Mouse (Mus musculus): ENCODE data around the gene Gab1. TPM values are rescaled to one million over a fixed set of nuclear protein-coding genes. Genes with fewer than 3 reads are reported as not detected.
A peak's percentile ranks its signal among the peaks of the same experiment; 100 is the strongest.

Gene Gab1
- total RNA-seq (2021): 1 to 10 TPM; 8.2 to 9.9 TPM
- long read RNA-seq, experiment 1, partial matches to known transcripts: 0 of 1 reads
- long read RNA-seq, experiment 1, other reads (novel, unspliced or antisense): 1 of 1 reads
- long read RNA-seq, experiment 2: 0 reads

- peak; percentile 88 to 90 for DNase-seq
- intact Hi-C loops (cut with DNase I): loop anchor here (1.0 kb wide), 1 partner anchor 68 kb away; no protein-coding TSS in a partner anchor
Observed at GRCm38 (mm10) chr8:80880196-80881106, at the start of gene Gab1. Gab1 (minus strand) TSS chr8:80880519.

GRCm38 (mm10) chr8:80928770-80929169 lies 48.5 kb upstream of the Gab1 start:
- intact Hi-C loops (cut with DNase I): no loop called here
- DNase-seq: no peak

- DNase-seq: no peak
- intact Hi-C loops (cut with DNase I): no loop called here
Observed at GRCm38 (mm10) chr8:80923794-80924316, 43.5 kb upstream of the Gab1 start.

GRCm38 (mm10) chr8:80922642-80923041 lies 42.3 kb upstream of the Gab1 start:
- intact Hi-C loops (cut with DNase I): no loop called here
- peak; percentile 70 to 74 for DNase-seq

- intact Hi-C loops (cut with DNase I): no loop called here
- DNase-seq: no peak
Observed at GRCm38 (mm10) chr8:80919130-80919529, 38.8 kb upstream of the Gab1 start.

GRCm38 (mm10) chr8:80918531-80918930 lies 38.2 kb upstream of the Gab1 start:
- intact Hi-C loops (cut with DNase I): no loop called here
- no peak for DNase-seq

GRCm38 (mm10) chr8:80916463-80917235 lies 36.3 kb upstream of the Gab1 start:
- intact Hi-C loops (cut with DNase I): no loop called here
- DNase-seq: peak in 1 of 2 experiments; percentile 45

GRCm38 (mm10) chr8:80913016-80913748 lies 32.9 kb upstream of the Gab1 start:
- peak in 1 of 2 experiments; percentile 25 for DNase-seq
- intact Hi-C loops (cut with DNase I): no loop called here

GRCm38 (mm10) chr8:80911400-80911799 lies 31.1 kb upstream of the Gab1 start:
- DNase-seq: no peak
- intact Hi-C loops (cut with DNase I): no loop called here

GRCm38 (mm10) chr8:80908262-80908907 lies 28.1 kb upstream of the Gab1 start:
- DNase-seq: no peak
- intact Hi-C loops (cut with DNase I): no loop called here

- intact Hi-C loops (cut with DNase I): no loop called here
Observed at GRCm38 (mm10) chr8:80902354-80902753, 22.0 kb upstream of the Gab1 start.

GRCm38 (mm10) chr8:80899364-80899763 lies 19.0 kb upstream of the Gab1 start:
- no peak for DNase-seq
- intact Hi-C loops (cut with DNase I): no loop called here

More at GRCm38 (mm10) chr8:80902354-80902753, 22.0 kb upstream of the Gab1 start:
- DNase-seq: no peak

- DNase-seq: no peak
- intact Hi-C loops (cut with DNase I): no loop called here
Observed at GRCm38 (mm10) chr8:80896026-80896425, 15.7 kb upstream of the Gab1 start.

GRCm38 (mm10) chr8:80895397-80895796 lies 15.1 kb upstream of the Gab1 start:
- intact Hi-C loops (cut with DNase I): no loop called here
- peak in 1 of 2 experiments; percentile 20 for DNase-seq

GRCm38 (mm10) chr8:80894528-80894927 lies 14.2 kb upstream of the Gab1 start:
- intact Hi-C loops (cut with DNase I): no loop called here
- no peak for DNase-seq

GRCm38 (mm10) chr8:80879426-80880195 lies 708 bp downstream of the Gab1 start:
- intact Hi-C loops (cut with DNase I): loop anchor here (1.0 to 5.0 kb wide), 4 partner anchors 67 to 113 kb away; no protein-coding TSS in a partner anchor
- DNase-seq: peak; percentile 75 to 77

- DNase-seq: peak in 1 of 2 experiments; percentile 62
- intact Hi-C loops (cut with DNase I): loop anchor here (5.0 kb wide), 3 partner anchors 82 to 113 kb away; no protein-coding TSS in a partner anchor
Observed at GRCm38 (mm10) chr8:80878801-80879425, 1.4 kb downstream of the Gab1 start.

- DNase-seq: no peak
- intact Hi-C loops (cut with DNase I): loop anchor here (5.0 kb wide), 3 partner anchors 81 to 114 kb away; no protein-coding TSS in a partner anchor
Observed at GRCm38 (mm10) chr8:80878146-80878545, 2.2 kb downstream of the Gab1 start.
